Mouse (Mus musculus) brain, embryonic 14.5 days (tissue): ENCODE data around the gene Tktl2.

Experiments
- CTCF ChIP-seq: fragments of 200-500 bp; IDR thresholded peaks from 2 replicates; pipeline ENCODE4 v1.5.1; 2012; ENCODE audit warnings: inconsistent platforms, mild to moderate bottlenecking, moderate library complexity, borderline replicate concordance; ENCODE audit not compliant: insufficient read depth, insufficient read length; ENCODE audit errors: extremely low read depth
- POLR2A ChIP-seq: fragments of 200-500 bp; IDR thresholded peaks from 2 replicates; pipeline ENCODE4 v1.6.1; 2012; ENCODE audit warnings: mild to moderate bottlenecking, inconsistent platforms, borderline replicate concordance; ENCODE audit not compliant: poor library complexity, insufficient read depth, insufficient read length, severe bottlenecking; ENCODE audit errors: extremely low read depth

DNA sequence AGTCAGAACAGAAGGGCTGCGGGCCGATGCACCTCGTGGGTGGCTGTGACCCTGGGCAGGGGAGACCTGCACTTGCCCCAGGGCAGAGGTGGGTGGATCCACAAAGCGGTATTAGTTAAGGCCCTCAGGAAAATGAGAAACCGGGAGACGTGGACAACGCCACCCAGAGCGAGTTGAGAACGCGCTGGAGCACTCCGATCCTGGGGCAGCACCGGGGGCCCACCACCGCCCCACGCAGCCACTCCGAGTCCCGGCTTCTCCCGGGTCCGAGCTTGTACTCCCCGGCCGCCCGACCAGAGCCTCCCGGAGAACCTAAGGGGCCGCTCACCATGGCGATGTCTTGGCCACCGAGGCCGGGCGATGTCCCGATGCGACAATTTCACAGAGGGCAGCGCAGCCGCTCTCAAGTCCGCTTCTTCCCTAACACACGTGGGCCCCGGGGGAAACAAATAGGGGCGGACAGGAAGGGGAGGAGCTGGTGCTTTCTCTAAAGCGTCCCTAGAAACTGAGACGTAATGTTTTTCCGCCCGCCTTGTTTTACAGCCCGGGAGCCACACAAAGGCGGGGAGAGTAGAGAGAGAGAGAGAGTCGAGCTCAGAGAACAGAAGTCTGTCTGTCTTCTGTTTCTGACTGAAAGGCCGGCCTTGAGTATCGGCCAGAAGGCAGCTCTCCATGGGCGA is 25.3 kb upstream of the Tktl2 start, which contains the start of gene Tma16:
- TF ChIP-seq CTCF, result no peak
- peak; percentile 29; the same call in 1 of the 2 replicates for TF ChIP-seq POLR2A
